Mouse (Mus musculus) megakaryocyte, embryonic 14.5 days (primary cell): ENCODE results near the gene Fyn. TPM values are rescaled to one million over a fixed set of nuclear protein-coding genes. Genes with fewer than 3 reads are reported as not detected.

Source experiments
- H3K27me3 ChIP-seq: replicated peaks from 2 replicates; pipeline ENCODE3; 2012; ENCODE audit warnings: inconsistent platforms
- H3K36me3 ChIP-seq: replicated peaks from 2 replicates; pipeline ENCODE3; 2012; ENCODE audit warnings: low read length, inconsistent platforms, mixed read lengths
- H3K4me1 ChIP-seq: 2 replicates; pipeline ENCODE4 v1.6.1; 2012; ENCODE audit warnings: inconsistent platforms
- H3K4me3 ChIP-seq: replicated peaks from 2 replicates; pipeline ENCODE3; 2012; ENCODE audit warnings: moderate library complexity, mild to moderate bottlenecking, inconsistent platforms
- H3K9me3 ChIP-seq: 2 replicates; pipeline ENCODE4 v1.6.1; 2012; ENCODE audit warnings: inconsistent platforms
- FLI1 ChIP-seq: IDR thresholded peaks from 2 replicates; pipeline ENCODE4 v1.6.1; 2012; ENCODE audit warnings: low read length, inconsistent platforms, mixed read lengths
- GATA1 ChIP-seq: IDR thresholded peaks from 3 replicates; pipeline ENCODE4 v1.6.1; 2012; ENCODE audit warnings: mixed read lengths, low read length, inconsistent platforms, borderline replicate concordance
- polyA plus RNA-seq: library from polyadenylated mRNA; stranded (reverse); fragments of >175 nt; gene quantifications from 2 replicates; pipeline ENCODE4 v1.2.3, GENCODE M21; 2012; ENCODE audit warnings: low replicate concordance; ENCODE audit not compliant: insufficient read depth

Fyn gene
- polyA plus RNA-seq, 1 experiment: 43.3 TPM

DNA sequence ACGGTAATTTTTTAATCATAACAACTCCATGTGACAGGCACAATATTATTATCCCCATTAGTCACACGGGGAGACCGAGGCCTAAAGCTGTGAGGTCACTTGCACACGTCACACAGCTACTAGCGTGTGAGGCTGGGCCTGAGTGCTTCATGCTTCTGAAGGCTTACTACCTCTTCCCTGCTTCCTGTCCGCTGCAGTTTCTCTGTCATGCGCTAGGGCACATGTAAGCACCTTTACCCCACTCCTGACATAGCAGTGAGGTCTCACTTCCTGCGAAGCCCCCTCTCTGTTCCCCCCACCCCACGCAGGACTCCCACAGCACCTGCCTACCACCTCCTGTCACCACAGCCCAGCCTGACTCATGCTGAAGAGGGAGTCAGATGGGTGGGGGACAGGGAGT is 8.0 kb downstream of the Fyn start:
- TF ChIP-seq GATA1 (no peak), FLI1 (no peak)
- peaks cover 85% of the 10 kb centered on the region for H3K36me3 ChIP-seq
- no peaks in the 10 kb centered on the region for H3K9me3 ChIP-seq
- H3K4me3 ChIP-seq: no peak overlapping the region
- H3K4me1 ChIP-seq: peaks cover 97% of the 10 kb centered on the region
- H3K27me3 ChIP-seq: no peaks in the 10 kb centered on the region

DNA sequence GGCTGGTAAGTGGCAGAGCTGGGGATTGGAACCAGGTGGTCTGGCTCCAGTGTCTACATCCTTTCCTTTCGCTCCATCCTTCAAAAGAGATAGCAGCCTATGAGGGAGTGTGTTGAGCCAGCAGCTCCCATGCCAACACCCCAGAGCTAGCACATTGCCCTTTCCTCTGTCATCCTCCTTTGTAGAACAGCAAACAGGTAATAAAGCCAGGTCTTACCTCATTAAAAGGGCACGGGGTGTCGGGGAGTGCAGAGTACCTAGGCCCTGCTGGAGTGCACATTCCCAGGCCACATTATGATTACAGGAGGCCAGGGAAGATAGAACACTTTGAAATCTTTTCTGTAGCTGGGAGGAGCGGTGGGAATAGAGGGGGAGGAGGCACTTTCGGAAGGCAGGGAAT is 8.6 kb downstream of the Fyn start:
- H3K9me3 ChIP-seq: no peaks in the 10 kb centered on the region
- TF ChIP-seq GATA1: no peak
- no peak for TF ChIP-seq FLI1
- H3K4me1 ChIP-seq: peaks cover 97% of the 10 kb centered on the region
- H3K4me3 ChIP-seq: no peak overlapping the region
- peaks cover 86% of the 10 kb centered on the region for H3K36me3 ChIP-seq
- no peaks in the 10 kb centered on the region for H3K27me3 ChIP-seq

DNA sequence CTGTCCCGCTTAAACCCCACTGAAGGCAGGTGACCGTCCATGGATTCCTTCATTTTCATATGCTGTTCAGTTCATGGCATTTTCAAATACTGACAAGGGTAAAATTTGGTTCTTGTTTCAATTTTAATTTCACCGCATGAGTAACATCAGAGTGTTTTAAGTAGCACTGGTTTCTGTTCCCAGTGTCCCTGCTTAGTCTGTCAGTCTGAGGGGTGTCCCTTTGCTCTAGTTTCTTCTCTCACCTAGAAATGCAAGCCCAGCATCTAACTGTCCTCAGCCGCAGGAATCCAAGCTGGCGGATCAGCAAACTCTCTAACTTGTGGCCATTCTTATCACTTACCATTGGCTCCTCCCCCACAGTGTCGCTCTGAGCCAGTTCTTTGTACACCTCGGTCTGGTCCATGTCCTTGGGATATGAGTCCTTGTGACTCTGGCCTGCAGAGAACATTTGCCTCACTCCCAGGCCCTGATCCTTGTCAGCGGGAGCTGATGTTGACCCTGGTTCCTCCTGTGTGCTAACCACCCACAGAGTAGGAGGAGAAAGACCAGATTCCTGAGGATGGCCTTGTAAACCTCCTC is 9.5 kb downstream of the Fyn start:
- TF ChIP-seq GATA1: no peak
- no peak for TF ChIP-seq FLI1
- Histone ChIP-seq H3K9me3 (no peaks in the 10 kb centered on the region), H3K27me3 (no peaks in the 10 kb centered on the region), H3K36me3 (peaks cover 86% of the 10 kb centered on the region), H3K4me3 (no peak overlapping the region), H3K4me1 (peaks cover 97% of the 10 kb centered on the region)

DNA sequence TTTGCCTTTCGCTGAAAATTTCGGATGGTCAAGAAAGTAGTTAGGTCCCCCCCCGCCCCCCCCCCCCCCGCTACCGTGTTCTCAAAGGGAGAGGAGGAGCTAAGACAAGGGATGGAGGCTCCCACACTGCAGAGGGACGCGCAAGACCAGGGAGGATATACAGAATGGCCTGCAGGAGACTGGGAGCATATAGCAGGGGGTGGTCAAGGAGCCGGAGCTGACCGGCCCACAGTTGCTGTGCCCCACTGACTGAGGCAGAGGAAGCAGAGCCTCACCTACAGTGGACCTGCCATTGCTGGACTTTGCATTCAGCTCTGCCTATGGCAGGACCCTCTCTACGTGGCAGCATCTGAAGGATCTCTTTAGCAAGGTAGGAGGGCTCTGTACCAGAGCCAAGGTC is 10.6 kb downstream of the Fyn start:
- Histone ChIP-seq H3K4me3 (peak overlapping the region; percentile 47), H3K4me1 (peaks cover 95% of the 10 kb centered on the region), H3K36me3 (peaks cover 82% of the 10 kb centered on the region), H3K27me3 (no peaks in the 10 kb centered on the region), H3K9me3 (no peaks in the 10 kb centered on the region)
- TF ChIP-seq GATA1 (no peak), FLI1 (no peak)

DNA sequence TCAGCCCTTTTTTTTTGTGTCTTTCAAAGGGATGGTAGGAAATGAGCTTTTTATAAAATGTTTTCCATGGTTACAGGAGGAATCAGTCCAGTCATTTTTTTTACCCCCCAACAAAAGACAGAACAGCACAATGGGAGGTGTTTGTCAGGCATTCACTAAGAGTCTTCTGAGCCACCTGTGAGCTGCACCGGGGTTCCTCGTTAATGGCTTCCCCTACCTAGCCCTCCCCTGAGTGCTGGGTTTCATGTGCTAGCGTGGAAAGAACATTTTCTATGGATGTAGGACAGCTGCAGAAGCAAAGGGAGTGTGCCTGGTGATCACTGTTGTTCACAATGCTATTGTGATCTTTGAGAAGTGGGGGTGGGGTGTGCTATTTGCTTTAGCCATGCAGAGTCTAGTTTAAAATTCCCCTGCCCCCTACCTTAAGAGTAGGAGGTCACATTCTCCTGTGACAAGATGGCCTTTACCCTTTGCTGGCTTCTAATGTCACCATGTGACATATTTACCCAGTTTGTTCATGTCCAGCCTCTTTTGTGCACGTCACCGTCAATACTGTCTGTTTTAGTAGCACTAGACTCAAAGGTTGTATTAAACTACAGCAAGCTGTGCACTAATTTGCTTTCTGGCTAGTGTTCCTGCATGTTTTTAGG is 11.2 kb downstream of the Fyn start:
- Histone ChIP-seq H3K9me3 (no peaks in the 10 kb centered on the region), H3K4me1 (peaks cover 95% of the 10 kb centered on the region), H3K36me3 (peaks cover 81% of the 10 kb centered on the region), H3K4me3 (no peak overlapping the region), H3K27me3 (no peaks in the 10 kb centered on the region)
- no peak for TF ChIP-seq FLI1
- no peak for TF ChIP-seq GATA1

DNA sequence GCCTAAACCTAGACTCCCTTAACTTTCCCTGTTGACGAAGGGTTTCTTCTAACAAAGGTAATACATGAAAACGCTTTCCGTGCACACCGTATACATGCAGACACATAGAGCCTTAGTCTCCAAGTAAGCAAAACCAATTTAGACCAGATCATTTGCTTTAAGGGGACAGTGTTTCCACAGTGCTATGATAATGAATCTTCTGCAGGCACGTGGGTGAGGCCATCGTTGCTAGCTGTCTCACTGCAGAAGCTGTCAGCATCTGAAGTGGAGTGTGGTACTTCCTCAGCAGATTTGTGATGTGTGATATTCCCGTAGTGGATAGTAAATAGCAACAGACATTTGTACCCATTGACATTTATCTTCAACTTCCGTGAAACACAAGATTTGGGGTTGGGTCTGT is 16.6 kb downstream of the Fyn start:
- TF ChIP-seq FLI1 (no peak), GATA1 (no peak)
- no peak overlapping the region for H3K4me3 ChIP-seq
- no peaks in the 10 kb centered on the region for H3K27me3 ChIP-seq
- peaks cover 96% of the 10 kb centered on the region for H3K4me1 ChIP-seq
- H3K9me3 ChIP-seq: no peaks in the 10 kb centered on the region
- peaks cover 76% of the 10 kb centered on the region for H3K36me3 ChIP-seq

DNA sequence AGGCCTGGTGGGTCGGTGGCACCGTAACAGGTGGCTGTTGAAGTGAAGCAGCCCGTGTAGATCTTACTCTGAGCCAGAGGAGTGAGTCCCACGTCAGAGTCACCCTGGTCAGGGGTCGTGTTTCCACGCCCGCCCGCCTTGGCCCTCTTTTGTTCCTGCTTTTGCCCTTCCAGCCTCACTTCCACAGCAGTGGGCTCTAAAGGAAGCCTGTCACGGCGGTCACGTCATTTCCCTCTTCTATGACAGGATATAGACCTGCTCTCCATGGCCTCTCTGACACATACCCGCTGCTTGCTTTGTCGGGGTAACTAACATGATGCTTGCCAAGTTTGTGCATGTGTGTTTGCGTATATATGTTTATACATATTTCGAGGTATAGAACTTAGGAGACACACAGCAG is 17.5 kb downstream of the Fyn start:
- peaks cover 90% of the 10 kb centered on the region for H3K4me1 ChIP-seq
- no peaks in the 10 kb centered on the region for H3K27me3 ChIP-seq
- H3K9me3 ChIP-seq: peaks cover 7% of the 10 kb centered on the region
- peak overlapping the region; percentile 38 for H3K4me3 ChIP-seq
- TF ChIP-seq GATA1 (no peak), FLI1 (no peak)
- peaks cover 78% of the 10 kb centered on the region for H3K36me3 ChIP-seq

DNA sequence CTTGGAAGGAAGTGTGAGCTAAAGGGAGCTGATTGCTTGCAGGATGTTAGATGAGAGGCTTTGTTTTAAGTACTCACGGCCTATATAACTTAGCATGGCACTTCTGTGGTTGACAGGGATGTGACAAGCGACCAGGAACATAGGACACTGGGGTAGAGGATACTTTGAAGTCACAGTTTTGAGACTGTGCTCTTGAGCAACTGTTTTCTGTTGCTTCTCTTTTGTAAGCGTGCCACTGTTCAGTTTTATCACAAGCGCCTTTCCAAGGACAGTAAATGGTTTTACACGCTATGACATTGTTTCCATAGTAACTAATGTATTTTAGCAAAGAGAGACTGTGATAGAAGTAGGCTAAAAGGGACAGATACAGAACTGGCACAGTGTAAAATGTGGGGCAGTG is 18.4 kb downstream of the Fyn start:
- Histone ChIP-seq H3K27me3 (no peaks in the 10 kb centered on the region), H3K9me3 (peaks cover 12% of the 10 kb centered on the region), H3K4me3 (no peak overlapping the region), H3K36me3 (peaks cover 79% of the 10 kb centered on the region), H3K4me1 (peaks cover 90% of the 10 kb centered on the region)
- no peak for TF ChIP-seq GATA1
- TF ChIP-seq FLI1: no peak

DNA sequence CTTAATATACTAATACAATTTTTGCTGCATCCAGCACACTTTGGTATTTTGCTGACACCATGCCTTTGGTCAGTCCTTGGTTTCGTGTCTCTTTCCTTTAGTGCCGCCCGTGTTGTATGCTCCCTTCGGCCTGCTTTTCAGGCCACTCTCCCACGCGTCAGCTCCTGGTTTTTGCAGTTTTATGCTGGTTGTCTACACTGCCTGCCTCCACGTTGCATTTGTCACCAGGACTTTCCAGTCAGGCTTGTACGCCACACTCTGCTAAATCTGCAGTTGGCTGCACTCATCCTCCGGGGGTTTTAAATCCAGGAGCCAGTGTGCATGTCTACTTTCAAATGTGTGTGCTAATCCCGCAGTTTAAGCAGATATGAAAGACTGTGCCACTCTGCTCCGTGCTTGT is 18.9 kb downstream of the Fyn start:
- no peaks in the 10 kb centered on the region for H3K27me3 ChIP-seq
- H3K9me3 ChIP-seq: peaks cover 12% of the 10 kb centered on the region
- no peak overlapping the region for H3K4me3 ChIP-seq
- TF ChIP-seq FLI1 (no peak), GATA1 (no peak)
- peaks cover 78% of the 10 kb centered on the region for H3K36me3 ChIP-seq
- H3K4me1 ChIP-seq: peaks cover 89% of the 10 kb centered on the region

DNA sequence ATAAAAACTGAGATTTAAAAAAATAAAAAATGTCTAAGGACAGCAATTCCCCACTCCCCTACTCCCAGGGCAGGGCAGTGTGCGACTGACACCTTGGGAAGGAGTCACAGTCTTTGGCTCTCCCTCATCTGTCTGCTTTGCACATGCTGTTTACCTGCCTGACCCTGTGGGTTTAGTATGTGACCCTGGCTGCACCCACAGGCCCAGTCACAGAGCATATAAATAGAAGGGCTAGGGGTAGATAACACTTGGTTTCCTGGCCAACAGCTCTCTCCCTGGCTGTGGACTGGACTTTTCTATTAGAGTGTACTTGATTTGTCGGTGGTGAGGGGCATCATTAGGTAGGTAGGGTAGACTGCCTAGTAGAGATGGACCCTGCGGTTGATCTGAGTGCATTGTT is 19.5 kb downstream of the Fyn start:
- peak overlapping the region; percentile 83 for H3K4me3 ChIP-seq
- H3K9me3 ChIP-seq: peaks cover 12% of the 10 kb centered on the region
- no peaks in the 10 kb centered on the region for H3K27me3 ChIP-seq
- H3K36me3 ChIP-seq: peaks cover 78% of the 10 kb centered on the region
- TF ChIP-seq FLI1 (no peak), GATA1 (no peak)
- H3K4me1 ChIP-seq: peaks cover 88% of the 10 kb centered on the region
